Mouse (Mus musculus): Measurements from ENCODE around the gene Guca2b.

DNA sequence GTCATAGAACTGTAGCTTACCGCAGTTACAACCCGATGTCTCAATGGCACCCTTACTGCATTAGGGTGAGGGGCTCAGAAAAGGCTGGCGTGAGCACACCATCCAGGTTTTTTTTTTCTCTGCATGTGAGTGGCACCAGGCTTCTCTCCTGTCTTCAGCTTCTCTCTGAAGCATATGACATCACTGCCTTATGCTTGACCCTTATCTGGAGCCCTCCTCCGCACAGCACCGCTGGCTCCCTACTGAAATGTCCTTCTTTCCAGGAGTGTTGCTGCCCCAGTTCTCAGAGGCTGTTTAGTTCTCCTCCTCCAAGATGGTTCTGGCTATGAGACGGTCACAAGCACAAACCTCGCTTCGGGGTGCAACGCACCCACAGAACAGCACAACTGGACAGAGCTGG lies 12.4 kb upstream of the Guca2b start:
- TF ChIP-seq EP300 (IDR thresholded peaks at IDR 0.05; ENCODE audit: insufficient read depth, low read depth, low read length) (no peak), POLR2A (IDR thresholded peaks at IDR 0.05; ENCODE audit: insufficient read depth, low read length) (no peak), CTCF (IDR thresholded peaks at IDR 0.05; ENCODE audit: low read depth, low read length) (no peak)

All from ES-Bruce4 (cell line).